Mouse (Mus musculus) G1E (cell line): ENCODE measurements around the gene Tmem9. TPM values are rescaled to one million over a fixed set of nuclear protein-coding genes. Genes with fewer than 3 reads are reported as not detected.

Experiments
- ATAC-seq: 2 replicates; pipeline ENCODE4 v1.8.0; 2016; ENCODE audit warnings: mild to moderate bottlenecking; ENCODE audit not compliant: insufficient number of reproducible peaks, poor library complexity, low FRiP score, severe bottlenecking; ENCODE audit errors: extremely low read depth
- DNase-seq: peaks from one replicate; pipeline ENCODE4 v3.0.0; 2012; ENCODE audit warnings: low spot score
- H3K27me3 ChIP-seq: 2 replicates; pipeline ENCODE4 v1.6.1; 2012; ENCODE audit warnings: mild to moderate bottlenecking, low read length, inconsistent platforms; ENCODE audit not compliant: insufficient read depth
- H3K36me3 ChIP-seq: replicated peaks from 2 replicates; pipeline ENCODE3; 2012; ENCODE audit warnings: mild to moderate bottlenecking, inconsistent platforms
- H3K4me1 ChIP-seq: 2 replicates; pipeline ENCODE4 v1.6.1; 2012; ENCODE audit warnings: low read depth, low read length, inconsistent platforms, mixed read lengths; ENCODE audit not compliant: insufficient read depth
- H3K4me3 ChIP-seq: 2 replicates; pipeline ENCODE4 v1.5.1; 2012; ENCODE audit warnings: low read depth, mild to moderate bottlenecking, inconsistent platforms, low read length, moderate library complexity, mixed read lengths
- H3K9me3 ChIP-seq: replicated peaks from 2 replicates; pipeline ENCODE4 v1.6.1; 2012; ENCODE audit warnings: inconsistent platforms
- CTCF ChIP-seq: IDR thresholded peaks from 2 replicates; pipeline ENCODE4 v1.5.1; 2012; ENCODE audit warnings: low read depth, low read length, inconsistent platforms, mixed read lengths
- GATA1 ChIP-seq: IDR thresholded peaks from 2 replicates; pipeline ENCODE4 v1.6.1; 2012; ENCODE audit warnings: borderline replicate concordance, low read length, inconsistent platforms, mixed read lengths
- GATA2 ChIP-seq: IDR thresholded peaks from 2 replicates; pipeline ENCODE4 v1.6.1; 2012; ENCODE audit warnings: low read depth, low read length, inconsistent platforms, borderline replicate concordance
- POLR2AphosphoS5 ChIP-seq: IDR thresholded peaks from 2 replicates; pipeline ENCODE4 v1.6.1; 2012; ENCODE audit warnings: low read depth, low read length, inconsistent platforms; ENCODE audit not compliant: insufficient replicate concordance
- TAL1 ChIP-seq: conservative IDR thresholded peaks from 2 replicates; pipeline ENCODE4 v1.6.1; 2012; ENCODE audit warnings: low read depth, low read length, inconsistent platforms, mixed read lengths
- polyA plus RNA-seq: library from polyadenylated mRNA; stranded (reverse); fragments of >175 nt; gene quantifications from 2 replicates; pipeline ENCODE4 v1.2.3, GENCODE M21; 2012
- total RNA-seq, 2 experiments: library from RNA; stranded (forward) in 1 of 2; stranded (reverse) in 1 of 2; fragments of 200-1000 nt in 1 of 2; fragments of >200 nt in 1 of 2; fragmentation: Nextera tagmentation in 1 of 2; gene quantifications; 2 replicates each; pipeline ENCODE4 v1.2.3; 2014 to 2017

Tmem9 gene
- total and polyA plus RNA-seq, 3 experiments, result 63.5 to 78.3 (median 78.0) TPM

DNA sequence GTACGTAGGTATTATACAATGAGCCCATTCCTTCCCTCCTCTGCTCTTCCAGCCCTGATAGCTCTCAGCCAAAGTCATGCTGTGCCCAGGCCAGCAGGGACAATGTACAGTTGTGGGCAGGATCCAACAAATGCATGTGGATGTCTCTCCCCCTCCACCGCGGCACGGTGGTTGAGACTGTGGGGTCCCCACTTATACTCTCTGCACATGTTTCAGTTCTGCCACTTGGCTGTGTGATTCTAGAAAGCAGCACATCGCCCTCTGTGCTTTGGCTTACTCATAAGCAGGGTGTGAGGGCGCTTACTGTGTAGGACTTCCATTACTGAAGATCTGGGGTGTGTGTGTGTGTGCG is 53.8 kb downstream of the Tmem9 start:
- Histone ChIP-seq H3K4me1 (no peaks in the 10 kb centered on the region), H3K36me3 (no peaks in the 10 kb centered on the region), H3K27me3 (peaks cover 84% of the 10 kb centered on the region), H3K9me3 (no peaks in the 10 kb centered on the region), H3K4me3 (no peak overlapping the region)
- no peak for ATAC-seq
- TF ChIP-seq GATA1 (no peak), CTCF (no peak), GATA2 (no peak), POLR2AphosphoS5 (no peak), TAL1 (no peak)
- no peak for DNase-seq

- peaks cover 80% of the 10 kb centered on the region for H3K27me3 ChIP-seq
- DNase-seq (no peak), ATAC-seq (no peak)
- H3K4me3 ChIP-seq, result no peak overlapping the region
- no peaks in the 10 kb centered on the region for H3K36me3 ChIP-seq
- no peaks in the 10 kb centered on the region for H3K4me1 ChIP-seq
- TF ChIP-seq CTCF (no peak), TAL1 (no peak), GATA2 (no peak), GATA1 (no peak), POLR2AphosphoS5 (no peak)
- no peaks in the 10 kb centered on the region for H3K9me3 ChIP-seq
Measured at GRCm38 (mm10) chr1:136063991-136064390, 56.0 kb downstream of the Tmem9 start.

DNA sequence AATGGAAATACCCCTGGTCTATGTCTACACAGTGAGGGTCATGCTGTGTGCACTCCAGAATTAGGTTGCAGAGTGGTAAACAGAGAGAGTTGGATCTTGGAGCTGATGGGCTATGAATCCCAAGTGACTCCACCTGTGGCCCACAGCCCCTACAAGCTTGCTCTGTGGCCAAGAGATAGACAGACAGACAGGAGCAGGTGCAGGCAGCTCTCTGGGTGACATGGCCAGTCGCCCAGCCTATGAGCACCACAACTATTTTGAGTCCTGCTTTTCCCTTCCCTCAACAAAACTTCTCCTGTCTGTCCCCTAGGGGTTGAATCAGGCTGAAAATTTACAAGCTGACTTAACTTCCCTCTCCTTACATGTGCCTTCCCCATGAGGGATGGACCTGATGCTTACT is 58.7 kb downstream of the Tmem9 start:
- no peaks in the 10 kb centered on the region for H3K9me3 ChIP-seq
- H3K27me3 ChIP-seq, result peaks cover 79% of the 10 kb centered on the region
- no peak for TF ChIP-seq GATA1
- no peak for TF ChIP-seq TAL1
- no peak for DNase-seq
- no peak for ATAC-seq
- no peaks in the 10 kb centered on the region for H3K36me3 ChIP-seq
- no peak overlapping the region for H3K4me3 ChIP-seq
- H3K4me1 ChIP-seq, result no peaks in the 10 kb centered on the region

DNA sequence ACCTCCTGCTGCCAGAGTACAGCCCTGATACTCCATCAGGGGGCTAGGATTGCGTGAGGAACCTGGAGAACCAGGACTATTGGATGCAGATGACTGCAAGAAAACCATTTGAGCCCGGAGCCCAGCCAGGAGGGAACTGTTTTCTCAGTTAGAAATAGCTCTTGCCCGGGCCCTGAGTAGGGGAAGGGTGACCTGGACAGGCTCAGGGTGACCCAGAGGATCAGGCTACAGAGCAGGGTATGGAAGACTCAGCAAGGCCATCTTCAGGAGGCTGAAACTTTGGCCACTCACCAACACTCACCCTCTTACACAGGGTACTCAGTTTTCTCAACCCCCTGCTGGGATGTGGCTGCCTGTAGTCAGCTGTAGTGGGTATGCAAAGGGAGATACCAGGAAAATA is 59.6 kb downstream of the Tmem9 start:
- H3K9me3 ChIP-seq, result no peaks in the 10 kb centered on the region
- DNase-seq (no peak), ATAC-seq (no peak)
- TF ChIP-seq GATA1, result no peak
- H3K36me3 ChIP-seq, result no peaks in the 10 kb centered on the region
- no peak overlapping the region for H3K4me3 ChIP-seq
- no peaks in the 10 kb centered on the region for H3K4me1 ChIP-seq
- H3K27me3 ChIP-seq, result peaks cover 84% of the 10 kb centered on the region

DNA sequence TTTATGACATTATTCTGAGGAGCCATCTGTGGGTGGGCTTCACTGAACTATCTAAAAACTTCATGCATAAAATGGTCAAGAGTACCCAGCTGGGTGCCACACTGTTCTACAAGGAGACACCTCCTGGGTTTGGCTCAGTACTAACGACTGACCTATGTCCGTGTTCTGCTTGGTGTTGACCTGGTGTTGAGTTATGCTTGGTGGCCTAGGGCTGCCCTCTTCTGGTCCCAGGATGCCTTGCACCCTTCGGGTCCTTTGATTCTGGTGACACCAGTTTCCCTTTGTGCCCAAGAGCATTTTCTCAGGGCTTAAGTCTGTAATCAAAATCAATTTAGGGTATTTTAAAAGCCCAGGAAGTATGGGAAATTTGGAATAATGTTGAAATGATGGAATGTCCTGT is 68.1 kb downstream of the Tmem9 start:
- ATAC-seq, result peak; percentile 57
- no peaks in the 10 kb centered on the region for H3K36me3 ChIP-seq
- peak; percentile 88 for TF ChIP-seq CTCF
- no peak for TF ChIP-seq POLR2AphosphoS5
- TF ChIP-seq GATA1, result no peak
- no peak overlapping the region for H3K4me3 ChIP-seq
- H3K4me1 ChIP-seq, result peaks cover 6% of the 10 kb centered on the region; the same call in 1 of the 2 replicates
- DNase-seq, result peak; percentile 55
- no peaks in the 10 kb centered on the region for H3K9me3 ChIP-seq
- H3K27me3 ChIP-seq, result peaks cover 67% of the 10 kb centered on the region

DNA sequence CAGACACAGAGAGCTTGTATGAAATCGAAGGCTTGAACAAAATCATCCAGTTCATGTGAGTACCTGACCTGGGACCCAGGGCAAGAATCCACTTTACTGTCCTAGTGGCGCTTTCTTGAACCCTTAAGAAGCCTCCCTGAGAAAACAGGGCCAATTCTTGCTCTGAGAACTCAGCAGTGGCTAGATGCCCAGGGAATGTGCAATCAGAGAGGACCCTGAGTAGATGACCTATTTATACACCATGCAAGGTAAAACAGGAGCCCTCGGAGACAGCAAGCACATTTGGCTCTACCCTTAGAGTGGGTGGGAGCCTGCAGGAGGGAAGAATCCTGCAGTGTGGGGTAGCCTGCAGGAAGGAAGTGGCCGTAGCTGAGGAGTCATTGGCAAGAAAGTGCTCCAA is 69.7 kb downstream of the Tmem9 start:
- Histone ChIP-seq H3K4me1 (peaks cover 6% of the 10 kb centered on the region; the same call in 1 of the 2 replicates), H3K36me3 (no peaks in the 10 kb centered on the region), H3K27me3 (peaks cover 62% of the 10 kb centered on the region), H3K4me3 (no peak overlapping the region), H3K9me3 (no peaks in the 10 kb centered on the region)
- DNase-seq (no peak), ATAC-seq (no peak)
- no peak for TF ChIP-seq TAL1
- no peak for TF ChIP-seq GATA1
- no peak for TF ChIP-seq POLR2AphosphoS5
- TF ChIP-seq CTCF, result no peak
- TF ChIP-seq GATA2, result no peak

DNA sequence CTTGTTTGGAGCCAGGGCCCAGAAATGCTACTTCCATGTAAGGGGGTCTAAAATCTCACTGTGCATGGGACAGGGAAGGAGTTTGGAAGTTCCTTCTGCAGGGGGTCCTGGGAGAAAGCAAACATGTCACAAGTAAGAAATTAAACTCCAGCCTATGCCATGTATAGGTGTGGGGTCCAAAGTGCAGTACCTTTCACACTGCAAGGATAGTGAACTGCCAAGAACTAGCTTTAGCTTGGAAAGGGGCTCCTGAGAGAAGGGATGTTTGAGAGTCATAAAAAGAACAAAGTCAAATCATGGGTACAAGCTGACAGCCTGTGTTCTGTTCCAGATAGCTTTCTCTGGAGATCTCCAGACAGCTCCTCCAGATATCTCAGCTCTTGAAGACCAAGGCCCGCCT is 73.2 kb downstream of the Tmem9 start:
- no peak for ATAC-seq
- H3K36me3 ChIP-seq, result no peaks in the 10 kb centered on the region
- no peak for DNase-seq
- peaks cover 7% of the 10 kb centered on the region for H3K4me1 ChIP-seq
- peaks cover 61% of the 10 kb centered on the region for H3K27me3 ChIP-seq
- no peaks in the 10 kb centered on the region for H3K9me3 ChIP-seq
- H3K4me3 ChIP-seq, result no peak overlapping the region
- no peak for TF ChIP-seq POLR2AphosphoS5
- TF ChIP-seq GATA1, result no peak
- TF ChIP-seq CTCF, result no peak
- no peak for TF ChIP-seq GATA2
- TF ChIP-seq TAL1, result no peak

Other genes with a start within 250 kb of the Tmem9 start
- not detected in 2 replicates for gene Phlda3, start 242.0 kb upstream of the Tmem9 start, total RNA-seq (2014; fragmentation: Nextera tagmentation)
- gene Phlda3, start 242.0 kb upstream of the Tmem9 start, total RNA-seq (2017), result 0.98 and 1.7 TPM in 2 replicates
- 5.2 and 5.4 TPM in 2 replicates for gene Phlda3, start 242.0 kb upstream of the Tmem9 start, polyA plus RNA-seq
- gene Tnni1, start 228.7 kb upstream of the Tmem9 start, total RNA-seq (2014; fragmentation: Nextera tagmentation), result not detected in 2 replicates
- 0.11 TPM in 1 of 2 replicates, not detected in the other for gene Tnni1, start 228.7 kb upstream of the Tmem9 start, total RNA-seq (2017)
- 0.04 TPM in 1 of 2 replicates, not detected in the other for gene Tnni1, start 228.7 kb upstream of the Tmem9 start, polyA plus RNA-seq
- gene Lad1, start 189.6 kb upstream of the Tmem9 start, total RNA-seq (2014; fragmentation: Nextera tagmentation), result not detected in 2 replicates
- gene Lad1, start 189.6 kb upstream of the Tmem9 start, total RNA-seq (2017), result 0.16 TPM in 1 of 2 replicates, not detected in the other
- gene Lad1, start 189.6 kb upstream of the Tmem9 start, polyA plus RNA-seq, result not detected in 2 replicates
- not detected in 2 replicates for gene Tnnt2, start 171.8 kb upstream of the Tmem9 start, total RNA-seq (2014; fragmentation: Nextera tagmentation)
- 0.17 and 0.38 TPM in 2 replicates for gene Tnnt2, start 171.8 kb upstream of the Tmem9 start, total RNA-seq (2017)
- gene Tnnt2, start 171.8 kb upstream of the Tmem9 start, polyA plus RNA-seq, result not detected in 2 replicates
- gene Pkp1, start 88.9 kb upstream of the Tmem9 start, total RNA-seq (2014; fragmentation: Nextera tagmentation), result not detected in 2 replicates
- gene Pkp1, start 88.9 kb upstream of the Tmem9 start, total RNA-seq (2017), result under 0.01 and 0.05 TPM in 2 replicates
- gene Pkp1, start 88.9 kb upstream of the Tmem9 start, polyA plus RNA-seq, result not detected in 2 replicates
- not detected in 2 replicates for gene Igfn1, start 1.8 kb upstream of the Tmem9 start, total RNA-seq (2014; fragmentation: Nextera tagmentation)
- 0.06 and 0.11 TPM in 2 replicates for gene Igfn1, start 1.8 kb upstream of the Tmem9 start, total RNA-seq (2017)
- gene Igfn1, start 1.8 kb upstream of the Tmem9 start, polyA plus RNA-seq, result 0.02 TPM in 1 of 2 replicates, not detected in the other
- not detected in 2 replicates for gene Ascl5, start 42.7 kb downstream of the Tmem9 start, total RNA-seq (2014; fragmentation: Nextera tagmentation)
- gene Ascl5, start 42.7 kb downstream of the Tmem9 start, total RNA-seq (2017), result not detected in 2 replicates
- gene Ascl5, start 42.7 kb downstream of the Tmem9 start, polyA plus RNA-seq, result 0.25 TPM in 1 of 2 replicates, not detected in the other
- gene Cacna1s, start 44.6 kb downstream of the Tmem9 start, total RNA-seq (2014; fragmentation: Nextera tagmentation), result not detected in 2 replicates
- under 0.01 and 0.11 TPM in 2 replicates for gene Cacna1s, start 44.6 kb downstream of the Tmem9 start, total RNA-seq (2017)
- not detected in 2 replicates for gene Cacna1s, start 44.6 kb downstream of the Tmem9 start, polyA plus RNA-seq
- gene Kif21b, start 123.2 kb downstream of the Tmem9 start, total RNA-seq (2014; fragmentation: Nextera tagmentation), result 46.2 and 51.9 TPM in 2 replicates
- gene Kif21b, start 123.2 kb downstream of the Tmem9 start, total RNA-seq (2017), result 11.3 and 13.2 TPM in 2 replicates
- gene Kif21b, start 123.2 kb downstream of the Tmem9 start, polyA plus RNA-seq, result 32.5 and 36.7 TPM in 2 replicates
- gene Mroh3, start 204.7 kb downstream of the Tmem9 start, total RNA-seq (2014; fragmentation: Nextera tagmentation), result not detected in 2 replicates
- 0.27 TPM in 1 of 2 replicates, not detected in the other for gene Mroh3, start 204.7 kb downstream of the Tmem9 start, total RNA-seq (2017)
- not detected in 2 replicates for gene Mroh3, start 204.7 kb downstream of the Tmem9 start, polyA plus RNA-seq
- gene Inava, start 226.1 kb downstream of the Tmem9 start, total RNA-seq (2014; fragmentation: Nextera tagmentation), result not detected in 2 replicates
- 0.11 and 0.17 TPM in 2 replicates for gene Inava, start 226.1 kb downstream of the Tmem9 start, total RNA-seq (2017)
- 0.13 and 0.21 TPM in 2 replicates for gene Inava, start 226.1 kb downstream of the Tmem9 start, polyA plus RNA-seq